Mouse (Mus musculus): ENCODE results near the gene Ccl9.

Gene Ccl9

GRCm38 (mm10) chr11:83536831-83537230 is 41.6 kb downstream of the Ccl9 start:
- DNase-seq (ENCODE audit: low spot score) = no peak

- peak; percentile 75 for DNase-seq (ENCODE audit: low spot score)
Measured at GRCm38 (mm10) chr11:83534609-83535423, 43.6 kb downstream of the Ccl9 start.

GRCm38 (mm10) chr11:83534143-83534542 is 44.3 kb downstream of the Ccl9 start:
- no peak for DNase-seq (ENCODE audit: low spot score)

- no peak for DNase-seq (ENCODE audit: low spot score)
Measured at GRCm38 (mm10) chr11:83533192-83533591, 45.2 kb downstream of the Ccl9 start.

- no peak for DNase-seq (ENCODE audit: low spot score)
Measured at GRCm38 (mm10) chr11:83530360-83530759, 48.1 kb downstream of the Ccl9 start, which contains the start of gene Ccl5. Gene Ccl5, minus strand, starts transcription at chr11:83530518.

GRCm38 (mm10) chr11:83529024-83529423 is 49.4 kb downstream of the Ccl9 start:
- DNase-seq (ENCODE audit: low spot score) = no peak

Measured in testis, postnatal 10 days (tissue).